Mouse (Mus musculus) kidney, postnatal 14 days (tissue): ENCODE data around the gene Cdkal1.

Experiments
- DNase-seq: peaks from one replicate; pipeline ENCODE4 v3.0.0; 2022; ENCODE audit warnings: mixed read lengths

Cdkal1 gene

DNA sequence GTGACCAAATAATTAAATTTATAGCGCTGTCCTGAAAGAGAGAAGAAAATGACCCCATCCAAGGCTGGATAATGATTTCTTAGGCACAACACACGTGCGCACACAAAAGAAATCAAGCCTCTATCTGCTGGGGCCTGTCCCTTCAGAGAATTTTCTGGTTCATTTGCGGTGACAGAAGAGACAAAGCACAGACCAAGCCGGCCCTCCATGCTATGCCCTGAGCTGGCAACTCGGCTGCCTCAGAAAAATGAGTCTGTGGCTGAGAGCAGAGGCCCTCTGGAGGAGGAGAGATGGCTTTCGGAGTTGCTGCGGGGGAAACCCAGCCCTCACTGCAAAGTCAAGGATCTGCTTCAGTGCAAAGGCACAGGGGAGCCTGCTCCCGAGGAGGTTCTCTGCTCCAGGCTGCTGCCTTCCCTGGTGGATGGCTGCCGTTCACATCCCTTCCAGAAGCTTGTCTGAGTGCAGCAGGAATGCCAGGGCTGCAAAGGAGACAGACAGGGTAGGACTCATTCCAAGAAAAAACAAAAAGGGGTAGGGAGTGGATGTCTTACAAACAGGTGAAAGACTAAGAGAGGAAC, 633.1 kb downstream of the Cdkal1 start:
- DNase-seq: no peak

DNA sequence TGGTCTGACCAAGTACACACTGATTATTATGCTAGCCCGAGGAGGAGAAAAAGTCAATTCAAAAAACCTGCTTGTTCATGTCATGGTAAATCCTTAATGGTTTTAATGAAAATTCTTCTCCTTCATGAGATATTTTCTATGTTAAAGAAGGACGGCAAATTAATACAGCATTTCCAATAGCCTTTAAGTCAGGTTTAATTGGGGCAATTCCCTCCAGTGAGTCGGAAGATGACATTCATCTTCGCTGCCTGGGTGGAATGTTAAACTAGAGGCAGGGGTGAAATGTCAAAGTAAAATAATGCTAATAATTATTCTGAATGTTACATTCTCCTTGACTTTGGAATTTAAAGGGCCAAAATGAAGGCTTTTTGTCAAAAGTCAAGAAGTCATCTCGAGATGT, 633.8 kb downstream of the Cdkal1 start:
- no peak for DNase-seq

DNA sequence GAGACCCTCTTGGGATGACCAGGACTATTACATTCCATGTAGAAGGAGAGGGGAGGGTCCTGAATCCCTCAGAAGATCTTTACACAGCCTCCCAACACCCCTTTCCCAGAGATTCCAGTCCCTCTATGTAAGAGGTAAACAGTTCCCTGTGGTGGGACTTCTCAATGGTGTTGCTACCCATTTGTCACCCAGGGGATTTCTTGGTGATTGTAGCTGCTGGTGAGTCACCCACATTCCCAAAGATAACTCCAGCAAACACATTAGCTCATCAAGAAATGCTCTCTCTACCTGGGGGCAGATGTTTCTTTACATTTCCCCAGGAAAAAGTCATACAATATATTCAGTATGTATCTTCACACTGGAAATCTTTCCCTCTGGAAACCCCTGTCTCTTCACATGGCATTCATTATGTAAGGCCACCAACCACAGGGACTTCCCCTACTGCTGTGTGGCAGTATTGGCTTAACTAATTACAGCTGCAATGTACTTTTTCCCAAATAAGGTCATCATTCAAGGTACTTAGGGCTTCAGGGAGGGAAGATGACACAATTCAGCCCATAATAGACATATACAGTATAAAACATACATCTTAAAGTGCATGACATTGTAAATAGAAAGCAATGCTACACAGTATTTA, 636.8 kb downstream of the Cdkal1 start:
- DNase-seq: no peak

DNA sequence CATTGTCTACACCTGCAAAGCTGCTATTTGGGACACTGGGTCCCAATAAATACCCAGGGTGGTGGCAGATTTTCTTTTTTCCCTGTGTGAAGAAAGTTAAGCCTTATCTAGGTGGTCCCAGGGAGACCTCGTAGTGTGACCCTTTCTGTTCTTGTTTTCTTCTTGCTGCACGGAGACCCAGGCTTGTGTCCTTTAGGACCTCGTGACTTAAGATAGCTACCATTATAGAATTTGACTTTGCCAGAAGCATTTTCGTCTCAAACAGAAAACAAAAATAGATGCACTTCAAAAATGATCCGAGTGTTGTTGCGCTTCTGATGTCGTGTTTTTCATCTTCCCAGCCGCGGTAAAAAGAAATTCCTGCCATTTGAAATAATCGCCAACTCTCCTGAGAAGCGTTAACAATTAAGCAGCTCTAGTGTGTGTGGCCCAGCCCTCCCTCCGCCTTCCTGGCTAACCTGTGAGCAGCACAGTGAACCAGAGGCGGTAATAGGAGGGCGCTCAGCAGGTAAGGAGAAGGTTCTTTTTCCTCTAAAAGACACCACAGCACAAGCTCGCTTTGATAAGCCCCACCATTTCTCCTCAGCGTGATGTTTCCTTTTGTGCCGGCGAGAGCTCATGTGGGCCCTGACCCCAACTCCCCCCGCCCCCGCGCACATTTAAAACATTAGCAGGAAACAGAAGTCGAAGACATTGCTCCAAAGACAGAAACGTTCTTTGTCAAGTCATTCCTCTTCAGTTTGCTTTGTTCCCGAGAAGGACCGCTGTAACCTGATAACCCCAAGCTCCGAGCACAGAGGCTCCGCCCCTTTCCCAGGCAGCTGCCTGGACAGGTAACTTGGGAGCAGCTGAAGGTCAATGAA, 645.1 kb downstream of the Cdkal1 start:
- peak; percentile 54 for DNase-seq

DNA sequence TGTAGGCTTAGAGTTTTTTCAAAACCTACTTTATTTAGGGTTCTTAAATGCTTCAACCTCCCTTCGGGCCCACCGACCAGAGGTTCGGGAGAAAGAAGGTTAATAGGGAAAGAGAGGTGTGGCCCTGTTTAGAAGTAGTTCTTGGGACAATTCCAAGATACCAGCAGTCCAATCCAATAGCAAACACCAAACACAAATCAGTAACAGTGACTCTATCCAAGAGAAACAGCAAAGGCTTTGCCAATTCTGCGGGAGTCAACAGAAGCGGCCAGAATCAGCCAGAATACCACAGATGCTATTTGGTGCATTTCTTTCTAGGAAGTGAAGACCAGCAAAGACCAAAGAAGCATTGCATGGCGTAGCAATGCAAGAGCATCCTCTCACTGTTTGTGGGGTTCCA, 646.7 kb downstream of the Cdkal1 start:
- DNase-seq: no peak

DNA sequence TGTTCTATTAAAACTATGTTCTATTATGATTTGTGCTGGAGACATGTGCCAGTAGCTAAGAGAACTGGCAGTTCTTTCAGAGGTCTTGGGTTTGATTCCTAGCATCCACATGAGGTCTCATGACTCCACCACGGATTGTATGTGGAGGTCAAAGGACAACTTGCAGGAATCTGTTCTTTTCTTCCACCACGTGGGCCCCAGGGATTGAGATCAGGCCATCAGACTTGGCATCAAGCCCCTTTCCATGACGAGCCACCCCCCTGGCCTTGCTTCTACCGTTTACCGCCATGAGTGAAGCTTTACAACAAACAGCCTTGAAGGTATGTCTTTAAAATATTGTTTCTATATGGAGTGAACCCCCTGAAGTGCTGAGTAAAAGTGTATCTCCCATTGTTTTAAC, 651.6 kb downstream of the Cdkal1 start:
- DNase-seq: no peak

DNA sequence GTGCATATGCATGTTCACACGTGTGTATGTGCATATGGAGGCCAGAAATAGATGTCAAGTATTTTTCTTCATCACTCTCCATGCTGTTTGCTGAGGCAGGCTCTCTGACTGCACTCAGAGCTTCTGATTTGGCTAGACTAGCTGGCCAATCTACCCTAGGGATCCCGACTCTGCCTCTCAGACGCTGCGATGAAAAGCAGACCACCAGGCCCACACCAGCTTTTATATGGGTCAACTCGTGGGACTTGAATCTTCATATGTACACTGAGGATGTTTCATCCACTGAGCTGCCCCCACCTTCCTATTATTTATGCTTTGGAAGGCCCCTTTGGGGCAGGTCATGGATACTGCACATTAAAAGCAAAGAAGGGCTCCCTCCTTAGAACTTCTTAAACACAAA, 652.0 kb downstream of the Cdkal1 start:
- DNase-seq: no peak

DNA sequence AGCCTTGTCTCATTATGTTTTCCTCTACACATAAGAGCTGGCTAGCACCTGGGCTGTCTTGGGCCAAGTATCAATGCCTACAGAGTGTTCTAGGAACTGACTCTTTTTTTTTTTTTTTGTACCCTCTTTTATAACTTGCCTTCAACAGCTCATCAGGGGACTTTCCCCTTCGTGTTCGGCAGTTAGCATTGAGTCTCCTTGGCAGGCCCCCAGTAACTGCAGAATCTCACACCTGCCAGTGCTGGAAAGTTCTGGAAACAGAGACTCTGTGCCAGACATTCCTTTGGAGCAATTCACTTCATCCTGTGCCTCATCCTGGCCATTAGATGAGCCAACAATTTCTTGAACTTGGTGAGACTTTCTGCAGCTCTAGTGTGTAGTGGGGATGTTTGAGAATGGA, 652.9 kb downstream of the Cdkal1 start:
- DNase-seq: peak; percentile 33

DNA sequence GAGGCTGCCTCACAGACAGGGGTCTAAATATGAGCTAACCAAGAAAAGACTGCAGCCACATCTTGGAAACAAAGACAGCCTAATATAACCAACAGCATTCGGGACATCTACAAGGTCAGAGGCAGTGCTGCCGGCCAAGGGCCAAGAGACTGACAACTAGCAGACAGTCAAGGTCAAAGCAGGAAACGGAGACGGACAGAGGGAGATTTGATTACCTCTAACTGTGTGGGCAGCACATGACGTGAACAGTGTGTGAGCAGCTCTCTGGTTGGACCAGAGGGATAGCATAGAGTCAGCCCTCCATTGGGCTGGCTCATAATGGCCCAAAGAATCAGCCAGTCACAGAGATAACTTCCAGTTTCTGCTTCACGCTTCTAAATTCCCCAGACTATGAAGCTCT, 655.8 kb downstream of the Cdkal1 start:
- peak; percentile 37 for DNase-seq

DNA sequence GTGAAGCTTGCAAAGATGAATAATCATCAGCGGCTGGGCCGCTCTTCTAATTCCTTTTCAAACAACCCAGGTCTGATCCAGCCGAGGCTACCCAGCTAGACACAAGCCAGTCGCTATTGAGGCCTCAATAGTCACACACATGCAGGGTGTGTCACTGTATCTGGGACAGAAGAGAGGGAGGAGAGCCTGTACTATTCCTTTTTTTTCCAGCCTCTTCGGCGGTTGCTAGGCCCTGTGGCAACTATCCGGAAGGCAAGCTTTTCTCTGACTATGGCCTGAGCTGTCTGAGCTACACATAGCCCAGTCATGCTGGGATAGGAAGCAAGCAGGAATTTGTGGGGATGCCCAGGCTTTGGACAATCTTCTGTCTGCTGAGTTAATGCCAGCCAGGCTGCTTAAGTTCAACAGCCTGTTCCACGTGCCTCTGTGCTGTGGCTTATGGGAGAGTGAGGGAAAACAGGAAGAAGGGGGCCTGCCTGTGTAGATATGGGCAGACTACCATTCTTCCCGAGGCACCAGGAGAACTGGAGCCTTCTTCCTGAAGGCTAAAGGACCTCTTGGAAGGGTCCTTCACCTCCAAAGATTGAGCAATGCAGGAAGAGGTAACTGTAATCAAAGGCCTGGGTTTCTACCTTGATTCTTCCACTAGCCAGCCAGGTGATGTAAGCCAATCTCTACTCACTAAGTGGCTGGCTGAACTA, 658.5 kb downstream of the Cdkal1 start:
- DNase-seq: no peak

DNA sequence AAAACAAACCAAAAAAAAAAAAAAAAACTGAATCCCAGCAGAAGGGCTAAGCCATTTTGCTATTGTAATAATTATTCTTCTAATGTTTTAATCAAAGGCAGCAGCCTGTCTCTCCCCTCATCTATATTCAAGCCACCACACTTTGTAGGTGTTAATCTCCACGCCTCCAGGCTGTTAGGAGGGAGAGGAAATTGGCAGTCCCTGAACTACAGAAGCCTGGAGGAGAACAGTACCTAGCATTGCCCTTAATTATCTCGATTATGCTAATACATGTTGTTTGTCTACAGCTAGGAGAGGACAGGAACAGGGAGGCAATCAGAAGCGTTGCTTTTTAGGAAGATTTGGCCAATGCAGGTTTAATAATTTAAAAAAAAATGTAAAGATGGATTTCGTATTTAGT, 659.8 kb downstream of the Cdkal1 start:
- no peak for DNase-seq

DNA sequence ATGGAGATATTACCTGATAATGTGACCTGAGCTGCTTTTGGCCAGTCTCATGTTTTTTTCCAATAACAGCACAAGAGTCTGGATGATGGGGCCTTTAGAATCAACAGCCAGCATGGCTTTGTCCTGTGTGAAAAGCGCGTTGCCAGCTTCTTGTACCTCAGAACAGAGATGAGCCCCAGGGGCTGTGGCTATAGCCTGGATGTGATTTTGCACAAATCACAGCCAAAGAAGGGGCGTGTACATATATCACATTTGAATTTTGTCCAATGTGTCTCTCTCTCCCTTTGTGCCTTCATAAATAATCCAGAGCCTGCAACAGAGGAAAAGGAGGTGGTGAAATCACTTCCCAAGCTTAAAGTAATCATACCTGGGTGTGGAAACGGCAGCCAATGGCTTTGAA, 660.5 kb downstream of the Cdkal1 start:
- no peak for DNase-seq

DNA sequence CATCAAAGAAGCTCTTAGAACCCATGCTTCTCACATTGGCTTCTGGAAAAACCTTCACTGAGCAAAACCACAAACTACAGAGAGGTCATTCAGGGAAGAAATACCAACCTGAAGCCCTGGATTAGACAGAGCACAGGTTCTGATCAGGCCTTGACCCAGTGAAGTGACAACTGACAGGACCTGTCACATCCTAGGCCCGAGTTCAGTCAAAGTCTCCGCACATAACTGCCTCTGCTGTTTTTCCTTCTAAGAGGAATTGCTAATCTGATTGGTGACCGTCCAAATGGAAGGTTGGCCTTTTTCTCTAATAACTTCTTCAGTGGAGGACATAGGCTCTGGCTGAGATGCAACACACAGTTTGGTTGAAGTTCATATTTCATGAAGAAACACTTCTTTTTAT, 662.8 kb downstream of the Cdkal1 start:
- no peak for DNase-seq

DNA sequence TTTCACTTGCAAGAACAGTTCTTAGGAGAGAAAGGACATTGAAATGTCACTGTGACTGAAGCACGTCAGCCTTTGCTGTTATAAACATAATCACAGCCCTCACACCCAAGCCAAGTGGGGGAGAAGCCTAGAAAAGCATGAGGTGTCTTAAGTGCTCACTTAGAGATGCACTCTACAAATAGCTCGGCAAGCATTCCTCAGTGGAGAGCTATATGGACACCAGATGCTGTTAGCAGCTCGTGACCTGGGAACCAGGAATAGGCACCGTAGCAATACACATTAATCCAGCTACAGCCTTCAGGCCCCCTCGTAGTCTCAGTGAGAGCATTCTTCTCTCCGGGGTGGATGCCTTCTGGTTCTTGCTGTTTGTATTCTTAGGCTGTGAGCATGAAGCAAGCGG, 664.9 kb downstream of the Cdkal1 start:
- no peak for DNase-seq

DNA sequence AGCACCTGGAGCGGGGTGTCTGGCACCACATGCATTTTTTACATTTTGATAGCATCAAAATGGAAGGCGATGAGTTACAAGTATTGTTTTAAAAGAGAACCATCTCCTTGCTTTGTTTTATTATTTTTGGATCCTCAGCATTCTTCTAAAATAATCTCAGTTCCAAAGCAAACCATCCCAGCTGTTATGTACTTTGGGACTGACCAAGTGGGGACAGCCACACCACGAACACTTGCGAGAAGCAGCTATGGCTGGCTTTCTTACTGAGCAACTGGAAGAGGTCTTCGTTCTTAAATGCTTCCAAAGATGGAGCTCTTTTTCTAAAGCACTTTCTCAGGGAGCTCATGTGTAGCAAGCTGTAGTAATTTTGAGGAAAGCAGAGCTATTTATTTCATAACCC, 668.7 kb downstream of the Cdkal1 start:
- DNase-seq: no peak

DNA sequence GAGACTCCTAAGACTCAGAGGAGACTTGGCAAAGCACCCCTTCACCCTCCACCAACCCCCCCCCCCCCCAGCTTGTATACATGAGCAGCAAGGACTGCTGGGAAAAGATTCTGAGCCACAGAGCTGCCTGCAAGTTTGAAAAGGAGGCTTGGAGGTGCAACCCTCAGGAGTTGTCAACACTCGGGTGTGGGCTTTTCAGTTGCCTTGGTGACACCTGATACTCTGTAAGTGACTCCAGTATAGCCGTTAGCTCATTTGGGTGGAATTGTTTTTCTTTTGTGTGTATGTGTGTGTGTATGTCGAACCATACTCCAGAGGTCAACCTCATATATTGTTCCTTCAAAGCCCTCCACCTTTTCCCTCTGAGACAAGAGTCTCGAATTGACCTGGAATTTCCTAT, 669.9 kb downstream of the Cdkal1 start:
- no peak for DNase-seq

DNA sequence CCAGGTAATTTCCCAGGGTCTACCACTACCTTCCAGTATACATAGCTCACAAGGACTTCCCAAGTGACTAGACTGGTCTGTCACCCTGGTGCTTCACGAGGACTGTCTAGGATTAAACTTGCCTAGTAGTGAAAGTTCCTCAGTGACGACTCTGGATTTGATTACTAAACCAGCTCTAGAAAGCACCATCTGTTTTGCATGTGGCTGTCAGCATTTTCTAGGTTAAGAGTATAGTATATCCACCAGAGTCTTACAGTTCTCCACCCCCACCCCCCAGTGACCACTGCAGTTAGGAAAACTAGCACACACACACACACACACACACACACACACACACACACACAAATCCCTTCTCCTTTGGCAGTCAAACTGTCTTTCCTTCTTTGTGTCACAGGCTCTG, 670.9 kb downstream of the Cdkal1 start:
- no peak for DNase-seq

DNA sequence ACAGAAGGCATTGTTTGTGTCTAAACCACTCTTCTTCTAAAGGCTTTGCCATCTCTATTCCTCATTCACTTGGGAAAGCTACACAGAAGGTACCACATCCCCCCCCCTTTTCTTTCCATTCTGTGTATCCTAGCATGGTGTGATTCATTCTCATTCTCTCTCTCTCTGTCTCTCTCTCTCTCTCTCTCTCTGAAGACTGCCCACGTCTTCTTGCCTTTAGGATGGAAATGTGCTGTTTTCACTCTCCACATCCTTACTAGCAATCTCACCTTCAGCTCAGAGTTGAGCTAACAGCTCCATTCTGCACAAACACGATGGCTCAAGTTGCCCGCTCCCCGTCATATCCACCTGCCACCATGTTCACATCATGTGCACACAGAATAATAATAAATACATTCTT, 675.6 kb downstream of the Cdkal1 start:
- DNase-seq: no peak

DNA sequence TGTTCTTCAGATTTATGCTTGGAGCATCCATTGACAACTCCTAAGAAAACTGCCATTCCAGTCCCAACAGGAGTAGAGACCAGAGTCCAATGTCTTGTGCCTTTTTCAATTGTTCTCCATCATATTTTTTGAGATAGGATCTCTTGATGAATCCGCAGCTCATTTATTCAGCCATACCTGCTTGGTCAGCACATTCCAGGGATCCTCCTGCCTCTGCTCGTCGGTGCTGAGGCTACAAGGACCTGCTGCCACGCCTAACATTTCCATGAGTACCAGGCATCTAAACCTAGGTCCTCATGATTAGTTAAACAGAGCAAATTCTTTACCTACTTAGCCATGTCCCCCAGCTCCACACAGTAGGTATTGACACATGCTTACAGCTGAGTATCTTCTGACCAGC, 676.2 kb downstream of the Cdkal1 start:
- DNase-seq: no peak

DNA sequence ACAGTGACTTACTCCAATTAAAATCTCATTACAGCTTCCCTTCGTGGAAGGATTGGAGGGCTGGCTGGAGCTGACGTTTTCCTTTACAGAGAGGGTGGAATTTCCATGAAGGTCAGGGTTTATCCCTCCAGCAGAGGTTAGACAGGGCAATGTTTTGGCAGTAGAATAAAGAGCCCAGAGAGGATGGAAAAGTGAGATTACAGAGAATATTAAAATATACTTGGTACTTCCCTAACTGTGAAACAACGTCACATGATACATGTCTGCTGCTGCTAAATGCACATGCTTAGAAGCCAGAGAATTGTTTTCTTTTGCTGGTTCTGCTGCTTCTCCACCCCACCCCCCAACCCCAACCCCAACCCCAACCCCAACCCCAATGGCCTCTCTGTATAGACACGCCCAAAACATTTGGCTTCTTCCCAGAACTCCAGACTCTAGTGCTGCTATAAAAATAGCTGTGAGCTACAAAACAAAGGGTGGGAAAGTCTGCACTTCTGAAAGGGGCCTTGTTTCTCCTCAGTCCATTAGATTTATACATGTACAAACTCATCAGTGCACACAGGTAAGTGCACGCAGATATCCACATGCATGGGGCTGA, 677.5 kb downstream of the Cdkal1 start:
- DNase-seq: peak; percentile 44

DNA sequence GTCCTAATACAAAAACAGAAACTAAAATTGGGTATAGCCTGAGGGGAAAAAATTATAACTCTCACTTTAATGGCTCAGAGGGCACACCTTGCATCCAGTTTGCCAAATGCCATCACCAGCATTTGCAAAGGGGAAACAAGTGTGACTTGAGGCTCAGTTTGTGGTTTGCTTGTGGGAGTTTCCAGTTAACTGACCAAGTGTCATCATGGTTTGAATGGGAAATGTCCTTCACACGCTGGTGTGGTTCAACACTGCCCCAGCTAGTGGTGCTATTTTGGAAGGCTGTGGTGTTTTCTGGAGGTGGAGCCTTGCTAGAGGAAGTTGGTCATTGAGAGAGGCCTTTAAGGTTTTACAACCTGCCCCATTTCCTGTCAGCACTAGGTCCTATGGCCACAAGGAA, 686.1 kb downstream of the Cdkal1 start:
- no peak for DNase-seq

DNA sequence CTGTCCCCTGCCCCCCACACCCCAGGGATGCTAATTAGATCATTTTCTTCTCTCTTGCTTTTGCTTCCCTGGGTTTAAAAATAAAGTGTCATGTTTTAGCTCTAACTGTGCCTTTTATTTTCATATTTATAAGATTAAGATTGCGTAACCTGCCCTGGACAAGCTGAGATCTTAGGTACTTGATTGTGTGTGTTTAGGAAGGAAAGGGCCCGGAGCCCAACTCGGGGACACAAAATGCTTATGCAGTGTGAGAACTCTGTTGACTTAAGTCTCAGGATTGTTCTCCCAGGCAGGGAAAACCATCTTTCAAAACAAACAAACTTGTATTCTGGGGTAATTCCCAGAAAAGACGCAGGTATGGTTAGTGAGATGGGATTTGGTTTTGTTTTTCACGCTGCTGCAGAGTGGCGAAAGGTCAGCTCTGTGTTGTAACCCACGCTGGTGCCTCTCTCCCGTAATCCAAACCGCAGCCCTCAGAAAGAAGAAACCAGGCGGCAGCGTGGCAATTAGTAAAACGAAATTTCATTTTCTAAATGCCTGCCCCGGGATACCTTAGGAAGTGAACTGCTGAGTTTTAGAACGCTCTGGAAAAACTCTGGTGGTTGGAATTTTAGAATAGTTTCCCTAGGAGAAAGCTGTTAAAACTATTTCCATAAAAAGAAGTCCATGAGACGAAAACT, 690.5 kb downstream of the Cdkal1 start:
- no peak for DNase-seq
